Mouse (Mus musculus) retina, postnatal 1 day (tissue): ENCODE results near the gene Mfsd4b5.
"Not testable (repeated sequence)": the region's sequence is repeated elsewhere in the genome, so short reads cannot be mapped to it uniquely, and the experiment has no call there.

ENCODE experiments used
- DNase-seq: peaks from one replicate; pipeline ENCODE4 v3.0.0-alpha.2; 2012

Gene Mfsd4b5

GRCm38 (mm10) chr10:39986466-39986865 lies at the start of gene Mfsd4b5:
TSS of gene Mfsd4b5 (minus strand) at chr10:39986646.
- DNase-seq = no peak

GRCm38 (mm10) chr10:40034956-40035355 lies 48.5 kb upstream of the Mfsd4b5 start:
- DNase-seq = no peak

GRCm38 (mm10) chr10:40032897-40033296 lies 46.5 kb upstream of the Mfsd4b5 start:
- DNase-seq = no peak

DNA sequence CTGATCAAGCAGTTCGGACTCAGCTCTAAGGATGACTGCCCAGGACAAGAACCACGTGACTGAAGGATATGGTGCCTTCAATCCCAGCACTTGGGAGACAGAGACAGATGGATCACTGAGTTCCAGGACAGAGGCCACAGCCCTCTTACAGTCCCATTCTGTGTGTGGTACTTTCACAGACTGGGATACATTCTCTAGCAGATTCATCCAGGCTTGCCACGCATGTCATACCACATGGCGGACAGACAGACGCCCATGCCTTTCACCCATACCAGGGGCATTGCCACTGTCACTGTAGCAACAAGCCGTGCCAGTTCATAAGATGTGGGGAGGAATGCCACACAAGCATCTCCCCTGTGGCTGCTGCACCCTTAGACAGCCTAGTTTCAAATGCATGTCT lies 44.3 kb upstream of the Mfsd4b5 start:
- no peak for DNase-seq

GRCm38 (mm10) chr10:40029610-40030009 lies 43.2 kb upstream of the Mfsd4b5 start:
- no peak for DNase-seq

- DNase-seq = no peak
Measured at GRCm38 (mm10) chr10:40028091-40028490, 41.6 kb upstream of the Mfsd4b5 start.

GRCm38 (mm10) chr10:40026546-40026945 lies 40.1 kb upstream of the Mfsd4b5 start:
- no peak for DNase-seq

GRCm38 (mm10) chr10:40025560-40025959 lies 39.1 kb upstream of the Mfsd4b5 start:
- DNase-seq = no peak

DNA sequence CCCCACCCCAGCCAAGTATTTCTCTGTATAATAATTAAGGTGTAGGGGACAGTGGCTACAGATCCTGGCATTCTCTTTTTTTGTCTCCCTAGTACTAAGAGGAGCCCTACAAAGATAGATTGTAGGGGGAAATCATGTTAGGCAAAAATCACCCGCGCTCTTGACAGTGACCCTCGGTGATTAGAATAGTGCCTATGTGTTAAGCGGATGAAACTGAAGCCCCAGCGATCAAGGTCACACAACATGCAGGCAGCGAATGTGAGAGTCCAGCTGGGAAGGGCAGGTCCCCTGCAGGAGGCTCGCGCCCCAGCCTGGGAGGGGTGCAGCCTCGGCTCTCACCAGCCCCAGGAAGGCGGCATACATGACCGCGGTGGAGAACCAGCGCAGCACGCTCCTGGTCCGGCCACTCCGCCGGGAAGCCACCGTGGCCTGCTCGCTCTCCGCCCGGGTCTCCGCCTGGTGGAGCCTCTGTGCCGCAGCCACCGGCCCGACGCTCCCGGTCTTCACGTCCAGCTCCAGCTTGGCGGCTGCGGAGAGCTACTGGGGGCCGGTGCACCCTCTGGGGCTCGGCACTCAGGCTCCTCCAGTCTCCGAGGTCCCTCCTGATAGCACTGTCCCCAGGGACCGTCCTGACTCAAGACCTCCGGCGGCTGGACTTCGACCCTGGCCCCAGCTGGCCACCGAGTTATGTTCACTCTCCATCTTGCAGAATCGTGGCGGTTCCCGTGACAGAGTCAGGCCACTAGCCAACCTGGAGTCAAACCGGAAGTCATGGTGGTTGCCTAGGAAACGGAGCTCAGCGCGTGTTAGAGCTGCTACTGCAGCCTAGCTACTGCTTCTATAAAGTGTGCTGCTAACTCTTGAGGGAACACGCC lies 38.3 kb upstream of the Mfsd4b5 start, which contains the start of gene Mfsd4b1:
Gene Mfsd4b1, minus strand, starts transcription at position 715 of the 875 bp plus-strand sequence.
- DNase-seq = peak; percentile 93

DNA sequence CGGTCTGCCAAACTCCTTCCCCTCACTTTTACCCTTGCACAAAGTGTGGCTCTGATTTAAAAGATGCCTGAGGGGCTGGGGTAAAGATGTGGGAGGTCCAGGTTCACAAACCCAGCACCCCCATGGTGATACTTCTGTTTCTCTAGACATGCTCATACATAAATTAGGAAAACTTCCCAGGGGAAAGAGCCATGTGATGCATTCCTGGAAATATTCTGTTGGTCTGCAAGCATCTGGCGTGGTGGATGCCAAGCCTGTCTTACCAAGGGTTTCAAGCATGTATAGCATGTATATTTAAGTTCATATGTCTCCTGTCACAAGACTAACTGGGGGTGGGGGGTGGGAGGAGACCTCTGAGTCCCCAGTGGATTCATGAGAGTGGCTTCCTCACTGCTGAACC lies 34.0 kb upstream of the Mfsd4b5 start:
- DNase-seq = no peak

DNA sequence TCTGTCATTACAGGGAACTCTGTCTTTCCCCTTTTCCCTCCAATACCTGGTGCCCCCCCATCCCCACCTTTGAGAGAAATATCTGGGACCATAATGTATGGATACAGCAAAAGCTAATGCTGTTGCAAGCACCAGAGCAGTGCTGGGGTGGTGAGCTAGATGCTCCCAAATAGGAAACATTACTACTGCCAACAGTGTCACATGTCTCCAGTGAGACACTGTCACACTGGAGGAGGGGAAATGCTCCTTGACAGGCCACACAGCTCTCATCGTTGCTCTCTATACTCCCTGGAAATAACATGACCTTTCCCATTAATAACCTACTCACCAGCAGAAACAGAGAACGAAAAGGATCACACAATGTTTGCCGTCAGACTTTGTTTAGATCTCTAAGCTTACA lies 33.0 kb upstream of the Mfsd4b5 start:
- DNase-seq = no peak

- DNase-seq = no peak
Measured at GRCm38 (mm10) chr10:40018261-40018860, 31.9 kb upstream of the Mfsd4b5 start.

DNA sequence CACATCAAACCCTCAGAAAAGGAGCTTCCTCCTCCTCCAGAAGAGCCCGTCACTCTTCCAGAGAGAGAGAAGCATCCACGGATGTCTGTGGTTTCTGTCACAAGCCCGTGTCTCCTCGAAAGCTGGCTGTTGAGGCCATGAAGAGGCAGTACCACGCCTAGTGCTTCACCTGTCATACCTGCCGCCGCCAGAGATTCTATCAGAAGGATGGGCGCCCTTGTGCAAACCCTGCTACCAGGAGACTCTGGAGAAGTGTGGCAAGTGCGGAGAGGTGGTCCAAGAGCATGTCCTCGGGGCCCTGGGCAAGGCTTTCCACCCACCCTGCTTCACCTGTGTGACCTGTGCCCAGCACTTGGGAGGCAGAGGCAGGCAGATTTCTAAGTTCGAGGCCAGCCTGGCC lies 23.1 kb upstream of the Mfsd4b5 start:
- DNase-seq = no peak

- not testable (repeated sequence) for DNase-seq
Measured at GRCm38 (mm10) chr10:40008847-40009246, 22.4 kb upstream of the Mfsd4b5 start.

GRCm38 (mm10) chr10:40007953-40008352 lies 21.5 kb upstream of the Mfsd4b5 start:
- DNase-seq = no peak

- no peak for DNase-seq
Measured at GRCm38 (mm10) chr10:40006963-40007362, 20.5 kb upstream of the Mfsd4b5 start.

GRCm38 (mm10) chr10:40000746-40001145 lies 14.3 kb upstream of the Mfsd4b5 start:
- DNase-seq = no peak

- DNase-seq = no peak
Measured at GRCm38 (mm10) chr10:39991155-39991554, 4.7 kb upstream of the Mfsd4b5 start.

- DNase-seq = no peak
Measured at GRCm38 (mm10) chr10:39982604-39983003, 3.8 kb downstream of the Mfsd4b5 start.

GRCm38 (mm10) chr10:39978231-39978630 lies 8.2 kb downstream of the Mfsd4b5 start:
- no peak for DNase-seq

- DNase-seq = no peak
Measured at GRCm38 (mm10) chr10:39977346-39977745, 9.1 kb downstream of the Mfsd4b5 start.

- DNase-seq = no peak
Measured at GRCm38 (mm10) chr10:39975771-39976170, 10.7 kb downstream of the Mfsd4b5 start.

- DNase-seq = no peak
Measured at GRCm38 (mm10) chr10:39974982-39975381, 11.5 kb downstream of the Mfsd4b5 start.

- no peak for DNase-seq
Measured at GRCm38 (mm10) chr10:39967512-39967911, 18.9 kb downstream of the Mfsd4b5 start.
